Mouse (Mus musculus): ENCODE results near the gene Zfp879. TPM values are rescaled to one million over a fixed set of nuclear protein-coding genes. Genes with fewer than 3 reads are reported as not detected.
A peak's percentile ranks its signal among the peaks of the same experiment; 100 is the strongest.

The Zfp879 gene
- not detected for polyA plus RNA-seq (2012; fragmentation: generic; extraction: Trizol)

DNA sequence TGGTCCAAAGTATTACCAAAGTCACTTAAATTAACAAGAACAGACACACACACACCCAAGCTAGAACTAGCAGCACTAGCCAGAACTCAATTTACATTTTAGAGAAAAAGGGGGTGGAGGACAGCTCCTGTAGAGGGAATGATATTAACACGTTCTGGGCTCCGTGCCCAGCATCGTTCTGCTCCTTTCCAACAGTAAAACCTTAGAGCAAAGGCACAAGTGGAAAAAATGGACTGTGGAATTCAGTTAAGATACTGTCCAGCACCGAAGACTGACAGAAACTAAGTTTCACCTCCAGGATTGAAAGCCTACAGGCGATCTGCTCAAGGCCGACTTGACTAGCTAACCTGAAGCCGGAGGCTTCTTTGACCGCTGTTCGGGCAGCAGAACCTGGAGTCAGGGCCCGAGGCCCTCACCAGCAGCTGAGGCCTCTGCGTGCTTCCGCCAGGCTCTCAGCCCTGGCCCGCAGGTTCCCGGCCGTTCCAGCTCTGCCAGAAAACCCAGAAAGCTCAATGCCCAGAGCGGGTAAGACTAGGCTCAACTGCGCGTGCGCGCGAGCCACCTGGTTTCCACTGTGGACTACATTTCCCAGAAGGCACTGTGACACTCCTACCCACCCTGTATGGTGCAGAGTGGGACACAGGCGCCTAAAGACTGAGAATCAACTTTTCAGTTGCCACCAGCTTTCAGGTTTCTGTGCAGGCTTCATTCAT is at the start of gene Zfp879:
Gene Zfp879 (minus strand): TSS at position 530 of the 713 bp plus-strand sequence.
- H3K79me2 ChIP-seq (ENCODE audit: control insufficient read depth, insufficient read depth), result no peaks in the 10 kb centered on the region
- no peak for TF ChIP-seq TCF12 (IDR thresholded peaks at IDR 0.05; ENCODE audit: insufficient read depth, poor library complexity, severe bottlenecking)
- TF ChIP-seq POLR2AphosphoS2 (IDR thresholded peaks at IDR 0.05; ENCODE audit: insufficient read length, low read depth), result no peak
- no peak for TF ChIP-seq SRF (IDR thresholded peaks at IDR 0.05; ENCODE audit: control insufficient read depth, insufficient read length, low read depth)
- no peak for TF ChIP-seq E2F4 (IDR thresholded peaks at IDR 0.05; ENCODE audit: insufficient read depth)
- no peak for TF ChIP-seq POLR2A (IDR thresholded peaks at IDR 0.05; ENCODE audit: insufficient read length, low read depth)
- no peak for TF ChIP-seq REST (IDR thresholded peaks at IDR 0.05; ENCODE audit: insufficient read depth, insufficient read length)
- no peak for TF ChIP-seq USF1 (IDR thresholded peaks at IDR 0.05; ENCODE audit: low read depth)
- TF ChIP-seq CEBPB (IDR thresholded peaks at IDR 0.05; ENCODE audit: insufficient read depth, poor library complexity, severe bottlenecking), result no peak
- no peak for TF ChIP-seq MYOG (IDR thresholded peaks at IDR 0.05; ENCODE audit: control insufficient read depth in 1 of 3, insufficient read depth in 1 of 3, insufficient read length in 2 of 3, low read depth in 2 of 3)
- no peak for TF ChIP-seq TCF3 (IDR thresholded peaks at IDR 0.05; ENCODE audit: insufficient read length, low read depth)
- no peak for TF ChIP-seq MAX (IDR thresholded peaks at IDR 0.05; ENCODE audit: low read depth)
- H3ac ChIP-seq (ENCODE audit: control insufficient read depth, insufficient read length), result no peak within 1 kb of the TSS
- H3K36me3 ChIP-seq (ENCODE audit: control insufficient read depth, insufficient read depth), result no peaks in the 10 kb centered on the region
- H3K4me3 ChIP-seq, result no peak within 1 kb of the TSS
- H3K27me3 ChIP-seq (ENCODE audit: control insufficient read depth, insufficient read depth, insufficient read length), result peaks cover 20% of the 10 kb centered on the region
- H3K4me2 ChIP-seq (ENCODE audit: low read depth), result no peak within 1 kb of the TSS

DNA sequence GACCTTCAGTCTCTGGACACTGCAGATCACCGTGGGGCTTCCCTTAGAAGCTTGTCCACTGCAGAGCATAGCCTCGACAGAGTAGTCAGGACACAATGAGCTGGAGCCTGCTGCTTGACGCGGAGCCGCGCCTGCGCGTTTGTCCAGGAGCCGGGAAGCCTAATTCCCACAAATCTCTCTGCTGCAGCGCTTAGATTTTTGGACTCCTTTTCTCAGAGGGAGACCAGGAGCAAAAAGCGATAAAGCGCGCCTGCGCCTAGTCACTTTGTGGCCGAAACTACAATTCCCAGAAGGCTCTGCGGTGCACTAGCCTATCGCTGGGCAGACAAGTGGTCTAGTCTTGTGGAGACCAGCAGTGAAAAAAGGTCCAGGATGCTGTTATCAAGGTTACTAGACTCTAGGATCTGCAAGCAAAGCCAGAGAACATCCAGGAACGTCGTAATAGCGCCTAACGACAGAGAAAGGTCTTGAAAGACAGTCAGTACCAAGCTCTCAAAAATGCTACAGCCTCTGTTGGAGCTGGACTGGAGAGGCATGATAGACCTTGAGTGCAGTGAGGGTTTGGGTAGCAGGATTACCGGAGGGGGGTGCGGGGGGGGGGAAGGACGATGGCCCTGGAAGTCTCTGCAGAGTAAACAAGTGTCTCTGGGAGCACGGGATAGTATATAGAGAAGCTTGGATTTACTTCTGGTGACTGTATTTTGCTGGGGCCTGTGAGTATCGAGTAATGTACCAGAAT is 46.2 kb upstream of the Zfp879 start, which contains the start of gene Zfp454:
Gene Zfp454 (minus strand): TSS at position 262 of the 739 bp plus-strand sequence.
- H3ac ChIP-seq (ENCODE audit: control insufficient read depth, insufficient read length), result no peak within 1 kb of the TSS
- no peaks in the 10 kb centered on the region for H3K36me3 ChIP-seq (ENCODE audit: control insufficient read depth, insufficient read depth)
- no peaks in the 10 kb centered on the region for H3K79me2 ChIP-seq (ENCODE audit: control insufficient read depth, insufficient read depth)
- H3K4me2 ChIP-seq (ENCODE audit: low read depth), result peak within 1 kb of the TSS; percentile 15
- TF ChIP-seq SRF (IDR thresholded peaks at IDR 0.05; ENCODE audit: control insufficient read depth, insufficient read length, low read depth) (no peak), USF1 (IDR thresholded peaks at IDR 0.05; ENCODE audit: low read depth) (no peak), POLR2AphosphoS2 (IDR thresholded peaks at IDR 0.05; ENCODE audit: insufficient read length, low read depth) (no peak), MYOD1 (IDR thresholded peaks at IDR 0.05; ENCODE audit: control insufficient read depth in 1 of 3, insufficient read length in 2 of 3, low read depth in 2 of 3) (no peak), MAX (IDR thresholded peaks at IDR 0.05; ENCODE audit: low read depth) (no peak)
- H3K27me3 ChIP-seq (ENCODE audit: control insufficient read depth, insufficient read depth, insufficient read length), result no peaks in the 10 kb centered on the region
- H3K4me3 ChIP-seq, result no peak within 1 kb of the TSS

DNA sequence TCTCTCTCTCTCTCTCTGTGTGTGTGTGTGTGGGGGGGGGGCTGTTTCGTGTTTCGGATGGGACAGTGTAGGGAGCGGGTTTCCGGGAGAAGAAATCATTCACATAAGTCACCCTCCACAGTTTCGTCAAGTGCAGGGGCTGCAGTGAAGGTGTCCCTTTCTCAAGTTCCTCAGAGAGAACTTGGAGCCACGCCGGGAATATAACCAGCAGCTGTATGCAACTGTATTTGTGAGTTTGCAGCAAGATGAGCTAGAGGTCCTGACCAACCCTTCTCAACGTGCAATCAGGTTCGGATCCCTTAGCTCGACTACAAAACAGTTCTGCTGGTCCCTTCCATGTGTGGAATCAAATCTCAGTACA is 45.6 kb upstream of the Zfp879 start:
- no peaks in the 10 kb centered on the region for H3K79me2 ChIP-seq (ENCODE audit: control insufficient read depth, insufficient read depth)
- H3K4me3 ChIP-seq, result no peak overlapping the region
- no peak overlapping the region for H3ac ChIP-seq (ENCODE audit: control insufficient read depth, insufficient read length)
- H3K4me2 ChIP-seq (ENCODE audit: low read depth), result peak overlapping the region; percentile 15
- no peak for TF ChIP-seq MAX (IDR thresholded peaks at IDR 0.05; ENCODE audit: low read depth)
- no peak for TF ChIP-seq USF1 (IDR thresholded peaks at IDR 0.05; ENCODE audit: low read depth)
- TF ChIP-seq REST (IDR thresholded peaks at IDR 0.05; ENCODE audit: insufficient read depth, insufficient read length), result no peak
- no peaks in the 10 kb centered on the region for H3K27me3 ChIP-seq (ENCODE audit: control insufficient read depth, insufficient read depth, insufficient read length)
- no peaks in the 10 kb centered on the region for H3K36me3 ChIP-seq (ENCODE audit: control insufficient read depth, insufficient read depth)

DNA sequence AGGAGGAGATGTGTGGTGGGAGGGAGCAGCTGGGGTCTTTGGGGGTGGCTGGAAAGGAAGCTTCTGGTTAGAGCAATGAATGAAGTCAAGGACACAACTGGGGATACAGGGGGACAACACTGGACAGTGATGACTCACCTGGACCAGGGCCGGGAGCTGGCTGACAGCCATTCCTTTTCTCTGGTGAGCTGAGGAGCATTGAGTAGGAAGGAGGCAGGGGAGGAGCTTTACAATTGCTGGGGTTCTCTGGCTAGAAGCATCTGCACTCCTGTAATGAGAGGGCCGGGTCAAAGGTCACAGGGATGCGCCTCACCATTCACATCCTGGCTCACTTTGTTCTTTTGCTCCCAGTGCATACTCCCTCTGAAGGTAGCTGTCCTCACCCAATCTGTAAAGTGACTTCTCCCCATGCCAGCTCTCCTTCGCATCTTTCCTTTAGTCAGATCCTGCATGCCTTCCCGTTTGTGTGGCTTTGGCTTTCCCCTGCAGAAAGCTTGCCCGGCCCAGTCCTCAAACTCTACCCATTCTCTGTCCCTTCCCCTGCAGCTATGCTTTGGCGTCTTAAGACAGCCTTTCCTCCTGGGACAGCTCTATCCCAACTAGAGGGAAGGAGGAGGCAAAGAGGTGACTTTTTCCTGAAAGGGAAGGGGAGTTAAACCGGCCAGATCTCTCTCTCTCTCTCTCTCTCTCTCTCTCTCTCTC is 45.0 kb upstream of the Zfp879 start:
- no peaks in the 10 kb centered on the region for H3K27me3 ChIP-seq (ENCODE audit: control insufficient read depth, insufficient read depth, insufficient read length)
- H3ac ChIP-seq (ENCODE audit: control insufficient read depth, insufficient read length), result no peak overlapping the region
- no peak overlapping the region for H3K4me3 ChIP-seq
- H3K4me2 ChIP-seq (ENCODE audit: low read depth), result no peak overlapping the region
- no peak for TF ChIP-seq E2F4 (IDR thresholded peaks at IDR 0.05; ENCODE audit: insufficient read depth)
- no peak for TF ChIP-seq MYOD1 (IDR thresholded peaks at IDR 0.05; ENCODE audit: control insufficient read depth in 1 of 3, insufficient read length in 2 of 3, low read depth in 2 of 3)
- TF ChIP-seq SRF (IDR thresholded peaks at IDR 0.05; ENCODE audit: control insufficient read depth, insufficient read length, low read depth), result no peak
- TF ChIP-seq TCF3 (IDR thresholded peaks at IDR 0.05; ENCODE audit: insufficient read length, low read depth), result no peak
- no peak for TF ChIP-seq MAX (IDR thresholded peaks at IDR 0.05; ENCODE audit: low read depth)
- no peak for TF ChIP-seq TCF12 (IDR thresholded peaks at IDR 0.05; ENCODE audit: insufficient read depth, poor library complexity, severe bottlenecking)
- TF ChIP-seq USF1 (IDR thresholded peaks at IDR 0.05; ENCODE audit: low read depth), result no peak
- TF ChIP-seq POLR2AphosphoS2 (IDR thresholded peaks at IDR 0.05; ENCODE audit: insufficient read length, low read depth), result no peak
- no peak for TF ChIP-seq REST (IDR thresholded peaks at IDR 0.05; ENCODE audit: insufficient read depth, insufficient read length)
- no peak for TF ChIP-seq MYOG (IDR thresholded peaks at IDR 0.05; ENCODE audit: control insufficient read depth in 1 of 3, insufficient read depth in 1 of 3, insufficient read length in 2 of 3, low read depth in 2 of 3)
- no peak for TF ChIP-seq POLR2A (IDR thresholded peaks at IDR 0.05; ENCODE audit: insufficient read length, low read depth)
- TF ChIP-seq CEBPB (IDR thresholded peaks at IDR 0.05; ENCODE audit: insufficient read depth, poor library complexity, severe bottlenecking), result no peak
- H3K79me2 ChIP-seq (ENCODE audit: control insufficient read depth, insufficient read depth), result no peaks in the 10 kb centered on the region
- no peaks in the 10 kb centered on the region for H3K36me3 ChIP-seq (ENCODE audit: control insufficient read depth, insufficient read depth)

Data from myocyte (in vitro differentiated cells).